Mouse (Mus musculus): ENCODE results near the gene Gm12569. TPM values are rescaled to one million over a fixed set of nuclear protein-coding genes. Genes with fewer than 3 reads are reported as not detected.

The Gm12569 gene
- polyA plus RNA-seq, 1 experiment: not detected

GRCm38 (mm10) chr11:51234626-51235025 is 14.4 kb downstream of the Gm12569 start:
- DNase-seq: no peak
- H3K36me3 ChIP-seq (ENCODE audit: control insufficient read depth, insufficient read depth, low read length): no peaks in the 10 kb centered on the region
- H3K4me3 ChIP-seq (ENCODE audit: control insufficient read depth, insufficient read depth, low read length): no peak overlapping the region
- H3K27ac ChIP-seq (ENCODE audit: control insufficient read depth, insufficient read depth, low read length): no peak overlapping the region
- 79% methylated on average over 9 of the region's 9 CpGs for whole genome bisulfite sequencing
- TF ChIP-seq CTCF (IDR thresholded peaks at IDR 0.05; ENCODE audit: borderline replicate concordance, control insufficient read depth, extremely low read depth, insufficient read depth, low read length, poor library complexity) (no peak), POLR2A (IDR thresholded peaks at IDR 0.05; ENCODE audit: control insufficient read depth, extremely low read depth, insufficient read depth, low read length, poor library complexity) (no peak)
- no peaks in the 10 kb centered on the region for H3K27me3 ChIP-seq (ENCODE audit: control insufficient read depth, insufficient read depth, low read length)
- no peaks in the 10 kb centered on the region for H3K4me1 ChIP-seq (replicated peaks; ENCODE audit: control insufficient read depth, insufficient read depth, low read length)

GRCm38 (mm10) chr11:51242897-51243296 is 22.6 kb downstream of the Gm12569 start:
- no peak overlapping the region for H3K4me3 ChIP-seq (ENCODE audit: control insufficient read depth, insufficient read depth, low read length)
- no peaks in the 10 kb centered on the region for H3K27me3 ChIP-seq (ENCODE audit: control insufficient read depth, insufficient read depth, low read length)
- no peaks in the 10 kb centered on the region for H3K4me1 ChIP-seq (replicated peaks; ENCODE audit: control insufficient read depth, insufficient read depth, low read length)
- 92% methylated on average over 2 of the region's 2 CpGs for WGBS
- H3K36me3 ChIP-seq (ENCODE audit: control insufficient read depth, insufficient read depth, low read length): no peaks in the 10 kb centered on the region
- no peak for DNase-seq
- no peak overlapping the region for H3K27ac ChIP-seq (ENCODE audit: control insufficient read depth, insufficient read depth, low read length)
- no peak for TF ChIP-seq CTCF (IDR thresholded peaks at IDR 0.05; ENCODE audit: borderline replicate concordance, control insufficient read depth, extremely low read depth, insufficient read depth, low read length, poor library complexity)
- no peak for TF ChIP-seq POLR2A (IDR thresholded peaks at IDR 0.05; ENCODE audit: control insufficient read depth, extremely low read depth, insufficient read depth, low read length, poor library complexity)

GRCm38 (mm10) chr11:51257006-51257405 is 36.7 kb downstream of the Gm12569 start:
- Histone ChIP-seq H3K4me1 (replicated peaks; ENCODE audit: control insufficient read depth, insufficient read depth, low read length) (no peaks in the 10 kb centered on the region), H3K36me3 (ENCODE audit: control insufficient read depth, insufficient read depth, low read length) (no peaks in the 10 kb centered on the region), H3K27me3 (ENCODE audit: control insufficient read depth, insufficient read depth, low read length) (no peaks in the 10 kb centered on the region), H3K4me3 (ENCODE audit: control insufficient read depth, insufficient read depth, low read length) (no peak overlapping the region), H3K27ac (ENCODE audit: control insufficient read depth, insufficient read depth, low read length) (no peak overlapping the region)
- TF ChIP-seq CTCF (IDR thresholded peaks at IDR 0.05; ENCODE audit: borderline replicate concordance, control insufficient read depth, extremely low read depth, insufficient read depth, low read length, poor library complexity): no peak
- no peak for TF ChIP-seq POLR2A (IDR thresholded peaks at IDR 0.05; ENCODE audit: control insufficient read depth, extremely low read depth, insufficient read depth, low read length, poor library complexity)
- DNase-seq: no peak
- 95% methylated on average over 4 of the region's 4 CpGs for WGBS

GRCm38 (mm10) chr11:51261680-51262219 is 41.5 kb downstream of the Gm12569 start, which contains the start of gene Clk4:
Gene Clk4, plus strand, starts transcription at chr11:51261730.
- WGBS: 94% methylated on average over 3 of the region's 3 CpGs
- Histone ChIP-seq H3K36me3 (ENCODE audit: control insufficient read depth, insufficient read depth, low read length) (0 out of 2 replicates have a peak, but pooled peaks cover under 1% of the 10 kb centered on the region), H3K27me3 (ENCODE audit: control insufficient read depth, insufficient read depth, low read length) (no peaks in the 10 kb centered on the region), H3K4me1 (replicated peaks; ENCODE audit: control insufficient read depth, insufficient read depth, low read length) (peaks cover 5% of the 10 kb centered on the region), H3K4me3 (ENCODE audit: control insufficient read depth, insufficient read depth, low read length) (peak within 1 kb of the TSS; percentile 63), H3K27ac (ENCODE audit: control insufficient read depth, insufficient read depth, low read length) (peak within 1 kb of the TSS; percentile 77)
- no peak for DNase-seq
- TF ChIP-seq POLR2A (IDR thresholded peaks at IDR 0.05; ENCODE audit: control insufficient read depth, extremely low read depth, insufficient read depth, low read length, poor library complexity) (no peak), CTCF (IDR thresholded peaks at IDR 0.05; ENCODE audit: borderline replicate concordance, control insufficient read depth, extremely low read depth, insufficient read depth, low read length, poor library complexity) (no peak)

- peak within 1 kb of the TSS; percentile 77 for H3K27ac ChIP-seq (ENCODE audit: control insufficient read depth, insufficient read depth, low read length)
- no peaks in the 10 kb centered on the region for H3K27me3 ChIP-seq (ENCODE audit: control insufficient read depth, insufficient read depth, low read length)
- H3K36me3 ChIP-seq (ENCODE audit: control insufficient read depth, insufficient read depth, low read length): peaks cover 5% of the 10 kb centered on the region; the same call in 1 of the 2 replicates
- TF ChIP-seq CTCF (IDR thresholded peaks at IDR 0.05; ENCODE audit: borderline replicate concordance, control insufficient read depth, extremely low read depth, insufficient read depth, low read length, poor library complexity) (peak; percentile 68; the same call in 1 of the 2 replicates), POLR2A (IDR thresholded peaks at IDR 0.05; ENCODE audit: control insufficient read depth, extremely low read depth, insufficient read depth, low read length, poor library complexity) (peak; percentile 98)
- peak within 1 kb of the TSS; percentile 85 for H3K4me3 ChIP-seq (ENCODE audit: control insufficient read depth, insufficient read depth, low read length)
- peak; percentile 99 for DNase-seq
- 2% methylated on average over 57 of the region's 57 CpGs for WGBS
- peaks cover 5% of the 10 kb centered on the region for H3K4me1 ChIP-seq (replicated peaks; ENCODE audit: control insufficient read depth, insufficient read depth, low read length)
Observed at GRCm38 (mm10) chr11:51262342-51263285, 42.3 kb downstream of the Gm12569 start, which contains the start of gene BC049762. Gene BC049762, minus strand, starts transcription at chr11:51263046.

GRCm38 (mm10) chr11:51263286-51263831 is 43.1 kb downstream of the Gm12569 start:
- no peak for DNase-seq
- Histone ChIP-seq H3K4me1 (replicated peaks; ENCODE audit: control insufficient read depth, insufficient read depth, low read length) (peaks cover 5% of the 10 kb centered on the region), H3K4me3 (ENCODE audit: control insufficient read depth, insufficient read depth, low read length) (peak overlapping the region; percentile 85), H3K27ac (ENCODE audit: control insufficient read depth, insufficient read depth, low read length) (peak overlapping the region; percentile 26), H3K36me3 (ENCODE audit: control insufficient read depth, insufficient read depth, low read length) (peaks cover 5% of the 10 kb centered on the region; the same call in 1 of the 2 replicates), H3K27me3 (ENCODE audit: control insufficient read depth, insufficient read depth, low read length) (no peaks in the 10 kb centered on the region)
- under 1% methylated on average over 50 of the region's 50 CpGs for WGBS
- TF ChIP-seq CTCF (IDR thresholded peaks at IDR 0.05; ENCODE audit: borderline replicate concordance, control insufficient read depth, extremely low read depth, insufficient read depth, low read length, poor library complexity): no peak
- TF ChIP-seq POLR2A (IDR thresholded peaks at IDR 0.05; ENCODE audit: control insufficient read depth, extremely low read depth, insufficient read depth, low read length, poor library complexity): no peak
